Mouse (Mus musculus) kidney, adult 2 months (tissue): ENCODE measurements around the gene Olfr1270.

ENCODE experiments used
- CTCF ChIP-seq: fragments of 200-500 bp; conservative IDR thresholded peaks from 2 replicates; pipeline ENCODE4 v1.5.1; 2011; ENCODE audit warnings: low read depth, mild to moderate bottlenecking, control low read depth, low read length, moderate library complexity, mixed read lengths; ENCODE audit not compliant: insufficient read depth, insufficient read length
- POLR2A ChIP-seq: fragments of 200-500 bp; IDR thresholded peaks from one replicate; pipeline ENCODE4 v1.6.1; 2011; ENCODE audit warnings: low read depth, low read length, control low read depth

DNA sequence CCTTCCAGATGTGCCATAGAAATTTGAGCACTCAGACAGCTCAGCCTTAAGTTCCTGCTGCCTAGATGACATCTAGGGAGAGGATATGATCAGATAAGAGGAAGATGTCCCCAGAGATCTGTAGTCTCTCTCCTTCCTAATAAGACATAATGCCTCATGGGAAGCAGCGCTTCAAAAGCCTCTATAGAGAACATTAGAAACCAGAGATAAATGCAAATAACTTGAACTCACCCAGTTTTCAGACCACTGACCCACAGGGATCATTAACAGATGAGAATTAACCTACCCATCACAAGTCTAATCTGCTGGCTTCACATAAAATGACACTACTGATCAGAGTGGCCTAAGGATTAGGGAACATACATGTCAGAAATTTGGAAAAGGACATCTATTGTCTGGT lies 31.6 kb downstream of the Olfr1270 start, which contains the start of gene Olfr1269:
- TF ChIP-seq POLR2A (no peak), CTCF (no peak)
